Mouse (Mus musculus) kidney, postnatal 0 days (tissue): ENCODE data around the gene Nup160. TPM values are rescaled to one million over a fixed set of nuclear protein-coding genes. Genes with fewer than 3 reads are reported as not detected.

Experiments used
- ATAC-seq: fragments of 200-750 bp; cut with Nextera tagmentation; replicated peaks from 2 replicates; pipeline ENCODE4 v1.8.0; 2017; ENCODE audit warnings: low read depth, moderate number of reproducible peaks, moderate TSS enrichment, moderate library complexity; ENCODE audit not compliant: low FRiP score
- DNase-seq: peaks from one replicate; pipeline ENCODE4 v3.0.0-alpha.2; 2016; ENCODE audit warnings: low spot score
- H3K27ac ChIP-seq: fragments of 300-500 bp; sonication (generic); 2 replicates; pipeline ENCODE4 v1.5.1; 2014; ENCODE audit warnings: mild to moderate bottlenecking
- H3K27me3 ChIP-seq: fragments of 300-500 bp; sonication (generic); 2 replicates; pipeline ENCODE4 v1.6.1; 2014; ENCODE audit warnings: low read length, mixed read lengths; ENCODE audit not compliant: insufficient read depth
- H3K36me3 ChIP-seq: fragments of 300-500 bp; sonication (generic); 2 replicates; pipeline ENCODE4 v1.6.1; 2014; ENCODE audit warnings: low read length, mixed read lengths; ENCODE audit not compliant: insufficient read depth
- H3K4me1 ChIP-seq: fragments of 300-500 bp; sonication (generic); replicated peaks from 2 replicates; pipeline ENCODE4 v1.6.1; 2014; ENCODE audit warnings: antibody characterized with exemption, low read length, mixed read lengths; ENCODE audit not compliant: insufficient read depth
- H3K4me2 ChIP-seq: fragments of 300-500 bp; sonication (generic); 2 replicates; pipeline ENCODE4 v1.6.1; 2014; ENCODE audit warnings: mild to moderate bottlenecking, low read length, moderate library complexity, mixed read lengths
- H3K4me3 ChIP-seq: fragments of 300-500 bp; sonication (generic); replicated peaks from 2 replicates; pipeline ENCODE4 v1.5.1; 2014; ENCODE audit warnings: low read depth, low read length
- H3K9ac ChIP-seq: fragments of 300-500 bp; sonication (generic); 2 replicates; pipeline ENCODE4 v1.6.1; 2014; ENCODE audit warnings: low read depth, low read length
- H3K9me3 ChIP-seq: fragments of 300-500 bp; sonication (generic); replicated peaks from 2 replicates; pipeline ENCODE4 v1.6.1; 2016; ENCODE audit warnings: low read length, inconsistent platforms, mixed read lengths
- CTCF ChIP-seq: IDR thresholded peaks from 2 replicates; pipeline ENCODE4 v1.5.1; 2016; ENCODE audit warnings: antibody characterized with exemption, low read depth, mild to moderate bottlenecking, moderate library complexity
- WGBS: fragments of 180-500 bp; shearing (Covaris S2); extraction: QIAGEN DNeasy Blood & Tissue Kit; methylation state at CpG from one replicate; pipeline ENCODE4 v1.1.7; 2014; 5-methylcytosine and 5-hydroxymethylcytosine counted together
- polyA plus RNA-seq: library from polyadenylated mRNA; unstranded; fragments of >200 nt; fragmentation: Nextera tagmentation; extraction: Ambion mirVana; gene quantifications from 2 replicates; pipeline ENCODE4 v1.2.1, GENCODE M21; 2015

The Nup160 gene
- polyA plus RNA-seq, 1 experiment from 2014 or later: 19.9 TPM

DNA sequence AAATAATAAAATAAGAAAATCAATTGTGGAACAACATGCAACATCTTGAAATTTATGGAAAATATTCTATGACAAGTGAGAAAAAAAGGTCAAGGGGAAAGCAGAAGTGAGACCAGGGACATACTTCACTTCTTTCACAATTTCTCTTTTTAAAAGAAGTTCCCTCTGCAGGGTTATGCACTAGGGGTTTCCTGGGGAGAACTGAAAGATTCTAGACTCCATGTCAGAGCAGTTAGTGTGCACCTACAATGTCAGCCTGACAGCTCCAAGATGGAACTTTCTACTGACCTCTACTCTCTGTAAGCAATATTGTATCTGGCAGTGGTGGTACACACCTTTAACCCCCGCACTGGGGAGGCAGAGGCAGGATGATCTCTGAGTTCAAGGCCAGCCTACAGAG, 3.7 kb upstream of the Nup160 start:
- Histone ChIP-seq H3K9me3 (no peaks in the 10 kb centered on the region), H3K27ac (no peak overlapping the region), H3K4me3 (no peak overlapping the region), H3K9ac (no peak overlapping the region), H3K36me3 (no peaks in the 10 kb centered on the region), H3K27me3 (no peaks in the 10 kb centered on the region), H3K4me2 (no peak overlapping the region), H3K4me1 (no peaks in the 10 kb centered on the region; the same call in 1 of the 2 replicates)
- no peak for TF ChIP-seq CTCF
- DNase-seq (no peak), ATAC-seq (no peak)
- 97% methylated on average over 1 of the region's 1 CpGs for WGBS

GRCm38 (mm10) chr2:90674555-90674954, 2.5 kb upstream of the Nup160 start:
- no peaks in the 10 kb centered on the region for H3K36me3 ChIP-seq
- no peaks in the 10 kb centered on the region for H3K9me3 ChIP-seq
- H3K4me2 ChIP-seq: no peak overlapping the region
- TF ChIP-seq CTCF: peak; percentile 40; the same call in 1 of the 2 replicates
- no peak overlapping the region for H3K9ac ChIP-seq
- H3K4me3 ChIP-seq: no peak overlapping the region
- no peak overlapping the region for H3K27ac ChIP-seq
- ATAC-seq (no peak), DNase-seq (no peak)
- H3K4me1 ChIP-seq: no peaks in the 10 kb centered on the region
- WGBS: 90% methylated on average over 2 of the region's 2 CpGs
- H3K27me3 ChIP-seq: no peaks in the 10 kb centered on the region

- Histone ChIP-seq H3K4me2 (no peak overlapping the region), H3K4me3 (no peak overlapping the region), H3K27me3 (no peaks in the 10 kb centered on the region), H3K9ac (no peak overlapping the region), H3K27ac (no peak overlapping the region), H3K36me3 (no peaks in the 10 kb centered on the region), H3K4me1 (no peaks in the 10 kb centered on the region), H3K9me3 (no peaks in the 10 kb centered on the region)
- ATAC-seq (no peak), DNase-seq (no peak)
- WGBS: 89% methylated on average over 2 of the region's 2 CpGs
- no peak for TF ChIP-seq CTCF
Observed at GRCm38 (mm10) chr2:90675488-90675887, 1.5 kb upstream of the Nup160 start.

- no peaks in the 10 kb centered on the region for H3K36me3 ChIP-seq
- peak; percentile 65 for TF ChIP-seq CTCF
- ATAC-seq (peak; percentile 36; the same call in 1 of the 2 replicates), DNase-seq (peak; percentile 18)
- H3K4me2 ChIP-seq: peak overlapping the region; percentile 91
- H3K9ac ChIP-seq: peak overlapping the region; percentile 71
- H3K27ac ChIP-seq: peak overlapping the region; percentile 93
- peak overlapping the region; percentile 72 for H3K4me3 ChIP-seq
- no peaks in the 10 kb centered on the region for H3K4me1 ChIP-seq
- WGBS: 30% methylated on average over 26 of the region's 26 CpGs
- H3K27me3 ChIP-seq: no peaks in the 10 kb centered on the region
- no peaks in the 10 kb centered on the region for H3K9me3 ChIP-seq
Observed at GRCm38 (mm10) chr2:90678256-90679060, 1.4 kb downstream of the Nup160 start.

GRCm38 (mm10) chr2:90679061-90679810, 2.2 kb downstream of the Nup160 start:
- peak; percentile 97 for ATAC-seq
- WGBS: 1% methylated on average over 59 of the region's 63 CpGs
- 0 out of 2 replicates have a peak, but pooled peaks have one; percentile 3 for TF ChIP-seq CTCF
- no peaks in the 10 kb centered on the region for H3K27me3 ChIP-seq
- peak overlapping the region; percentile 93 for H3K27ac ChIP-seq
- H3K4me1 ChIP-seq: no peaks in the 10 kb centered on the region
- peaks cover under 1% of the 10 kb centered on the region; the same call in 1 of the 2 replicates for H3K36me3 ChIP-seq
- peak overlapping the region; percentile 91 for H3K4me2 ChIP-seq
- peak overlapping the region; percentile 72 for H3K4me3 ChIP-seq
- peak overlapping the region; percentile 71 for H3K9ac ChIP-seq
- peak; percentile 94 for DNase-seq
- H3K9me3 ChIP-seq: no peaks in the 10 kb centered on the region

- H3K4me2 ChIP-seq: no peak overlapping the region
- TF ChIP-seq CTCF: peak; percentile 48
- no peak; the same call in 1 of the 2 replicates for ATAC-seq
- WGBS: 75% methylated on average over 4 of the region's 4 CpGs
- H3K27ac ChIP-seq: no peak overlapping the region
- no peak overlapping the region for H3K9ac ChIP-seq
- H3K9me3 ChIP-seq: no peaks in the 10 kb centered on the region
- H3K27me3 ChIP-seq: no peaks in the 10 kb centered on the region
- H3K36me3 ChIP-seq: peaks cover 54% of the 10 kb centered on the region
- H3K4me3 ChIP-seq: no peak overlapping the region
- no peaks in the 10 kb centered on the region for H3K4me1 ChIP-seq
- DNase-seq: peak; percentile 35
Observed at GRCm38 (mm10) chr2:90700943-90701342, 23.9 kb downstream of the Nup160 start.
